Mouse (Mus musculus) stomach, embryonic 14.5 days (tissue): ENCODE data around the gene Stim1. TPM values are rescaled to one million over a fixed set of nuclear protein-coding genes. Genes with fewer than 3 reads are reported as not detected.
A peak's percentile ranks its signal among the peaks of the same experiment; 100 is the strongest.

ENCODE experiments used
- ATAC-seq: fragments of 200-750 bp; cut with Nextera tagmentation; 2 replicates; pipeline ENCODE4 v1.8.0; 2017; ENCODE audit warnings: low read depth, moderate TSS enrichment; ENCODE audit not compliant: insufficient number of reproducible peaks, insufficient read depth, low FRiP score
- H3K27ac ChIP-seq: fragments of 300-500 bp; sonication (generic); 2 replicates; pipeline ENCODE4 v1.5.1; 2014; ENCODE audit warnings: mild to moderate bottlenecking, low read length, moderate library complexity, mixed read lengths
- H3K27me3 ChIP-seq: fragments of 300-500 bp; sonication (generic); 2 replicates; pipeline ENCODE4 v1.6.1; 2014; ENCODE audit warnings: low read length, control low read depth, mixed read lengths; ENCODE audit not compliant: control insufficient read depth, insufficient read depth
- H3K36me3 ChIP-seq: fragments of 300-500 bp; sonication (generic); 2 replicates; pipeline ENCODE4 v1.6.1; 2014; ENCODE audit warnings: mild to moderate bottlenecking, control low read depth, low read length, moderate library complexity, mixed read lengths; ENCODE audit not compliant: control insufficient read depth, insufficient read depth
- H3K4me1 ChIP-seq: fragments of 300-500 bp; sonication (generic); 2 replicates; pipeline ENCODE4 v1.6.1; 2014; ENCODE audit warnings: low read length, control low read depth, mixed read lengths; ENCODE audit not compliant: control insufficient read depth, insufficient read depth
- H3K4me2 ChIP-seq: fragments of 300-500 bp; sonication (generic); replicated peaks from 2 replicates; pipeline ENCODE4 v1.6.1; 2014; ENCODE audit warnings: low read depth, low read length, control low read depth
- H3K4me3 ChIP-seq: fragments of 300-500 bp; sonication (generic); 2 replicates; pipeline ENCODE4 v1.5.1; 2014; ENCODE audit warnings: low read depth, low read length, control low read depth
- H3K9ac ChIP-seq: fragments of 300-500 bp; sonication (generic); replicated peaks from 2 replicates; pipeline ENCODE4 v1.6.1; 2014; ENCODE audit warnings: low read depth, mild to moderate bottlenecking, control low read depth, low read length, moderate library complexity, mixed read lengths
- H3K9me3 ChIP-seq: fragments of 300-500 bp; sonication (generic); 2 replicates; pipeline ENCODE4 v1.6.1; 2016; ENCODE audit warnings: low read depth, low read length, control low read depth; ENCODE audit not compliant: control insufficient read depth
- WGBS: fragments of 180-500 bp; shearing (Covaris S2); extraction: QIAGEN DNeasy Blood & Tissue Kit; methylation state at CpG from one replicate; pipeline ENCODE4 v1.1.7; 2014; 5-methylcytosine and 5-hydroxymethylcytosine counted together
- polyA plus RNA-seq: library from polyadenylated mRNA; unstranded; fragments of >200 nt; fragmentation: Nextera tagmentation; extraction: Ambion mirVana; gene quantifications from 2 replicates; pipeline ENCODE4 v1.2.1, GENCODE M21; 2014

Stim1 gene
- polyA plus RNA-seq, 1 experiment from 2014 or later: 24.9 TPM

- no peak overlapping the region for H3K4me3 ChIP-seq
- ATAC-seq: no peak
- H3K4me2 ChIP-seq: 0 out of 2 replicates have a peak overlapping the region, but pooled peaks have one; percentile 10
- H3K27ac ChIP-seq: 0 out of 2 replicates have a peak overlapping the region, but pooled peaks have one; percentile 10
- no peaks in the 10 kb centered on the region for H3K9me3 ChIP-seq
- no peaks in the 10 kb centered on the region; the same call in 1 of the 2 replicates for H3K36me3 ChIP-seq
- 0 out of 2 replicates have a peak overlapping the region, but pooled peaks have one; percentile 10 for H3K9ac ChIP-seq
- 17% methylated on average over 1 of the region's 1 CpGs for WGBS
- no peaks in the 10 kb centered on the region for H3K27me3 ChIP-seq
- peaks cover 36% of the 10 kb centered on the region for H3K4me1 ChIP-seq
These were observed 21.8 kb upstream of the Stim1 start for GRCm38 (mm10) chr7:102245775-102246174.

- Histone ChIP-seq H3K4me3 (no peak overlapping the region), H3K9ac (0 out of 2 replicates have a peak overlapping the region, but pooled peaks have one; percentile 21), H3K4me1 (peaks cover 36% of the 10 kb centered on the region), H3K27ac (0 out of 2 replicates have a peak overlapping the region, but pooled peaks have one; percentile 10), H3K36me3 (no peaks in the 10 kb centered on the region), H3K9me3 (no peaks in the 10 kb centered on the region), H3K4me2 (0 out of 2 replicates have a peak overlapping the region, but pooled peaks have one; percentile 10), H3K27me3 (no peaks in the 10 kb centered on the region)
- no peak for ATAC-seq
- 43% methylated on average over 6 of the region's 6 CpGs for WGBS
These were observed 21.3 kb upstream of the Stim1 start for GRCm38 (mm10) chr7:102246265-102246664.

- H3K27ac ChIP-seq: no peak overlapping the region
- no peaks in the 10 kb centered on the region for H3K9me3 ChIP-seq
- no peak for ATAC-seq
- no peaks in the 10 kb centered on the region for H3K36me3 ChIP-seq
- H3K4me3 ChIP-seq: no peak overlapping the region
- peaks cover 36% of the 10 kb centered on the region for H3K4me1 ChIP-seq
- peak overlapping the region; percentile 83 for H3K4me2 ChIP-seq
- WGBS: 61% methylated on average over 12 of the region's 12 CpGs
- no peaks in the 10 kb centered on the region for H3K27me3 ChIP-seq
- H3K9ac ChIP-seq: 0 out of 2 replicates have a peak overlapping the region, but pooled peaks have one; percentile 21
These were observed 20.4 kb upstream of the Stim1 start for GRCm38 (mm10) chr7:102246956-102247797.

GRCm38 (mm10) chr7:102248691-102249404 is 18.8 kb upstream of the Stim1 start:
- Histone ChIP-seq H3K27me3 (no peaks in the 10 kb centered on the region), H3K36me3 (no peaks in the 10 kb centered on the region), H3K27ac (peak overlapping the region; percentile 99; the same call in 1 of the 2 replicates), H3K4me1 (peaks cover 36% of the 10 kb centered on the region), H3K4me2 (peak overlapping the region; percentile 83), H3K9me3 (no peaks in the 10 kb centered on the region), H3K9ac (peak overlapping the region; percentile 88), H3K4me3 (peak overlapping the region; percentile 97)
- WGBS: 16% methylated on average over 16 of the region's 16 CpGs
- no peak for ATAC-seq

DNA sequence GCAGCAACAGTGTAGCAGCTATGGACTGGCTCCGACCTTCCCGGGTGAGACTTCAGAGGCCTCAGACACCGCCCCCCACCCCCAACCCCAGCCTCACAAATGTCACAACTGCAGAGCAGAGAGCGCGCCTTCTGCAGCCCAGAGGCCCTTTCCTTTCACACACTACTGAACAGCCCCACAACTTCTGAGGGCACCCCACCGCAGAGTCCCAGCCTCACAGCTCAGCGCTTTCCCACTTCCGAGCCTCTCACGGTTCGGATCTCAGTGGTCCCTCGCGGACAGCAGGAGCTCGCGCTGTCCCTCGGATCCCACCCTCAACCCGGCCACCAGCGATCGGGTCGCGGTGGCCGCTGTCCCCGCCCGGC is 18.1 kb upstream of the Stim1 start:
- no peaks in the 10 kb centered on the region for H3K27me3 ChIP-seq
- no peaks in the 10 kb centered on the region for H3K36me3 ChIP-seq
- H3K9ac ChIP-seq: peak overlapping the region; percentile 88
- peak; percentile 12 for ATAC-seq
- 0% methylated on average over 22 of the region's 23 CpGs for WGBS
- H3K4me3 ChIP-seq: peak overlapping the region; percentile 97
- peak overlapping the region; percentile 99 for H3K27ac ChIP-seq
- H3K4me1 ChIP-seq: peaks cover 36% of the 10 kb centered on the region
- H3K4me2 ChIP-seq: peak overlapping the region; percentile 83
- no peaks in the 10 kb centered on the region for H3K9me3 ChIP-seq

DNA sequence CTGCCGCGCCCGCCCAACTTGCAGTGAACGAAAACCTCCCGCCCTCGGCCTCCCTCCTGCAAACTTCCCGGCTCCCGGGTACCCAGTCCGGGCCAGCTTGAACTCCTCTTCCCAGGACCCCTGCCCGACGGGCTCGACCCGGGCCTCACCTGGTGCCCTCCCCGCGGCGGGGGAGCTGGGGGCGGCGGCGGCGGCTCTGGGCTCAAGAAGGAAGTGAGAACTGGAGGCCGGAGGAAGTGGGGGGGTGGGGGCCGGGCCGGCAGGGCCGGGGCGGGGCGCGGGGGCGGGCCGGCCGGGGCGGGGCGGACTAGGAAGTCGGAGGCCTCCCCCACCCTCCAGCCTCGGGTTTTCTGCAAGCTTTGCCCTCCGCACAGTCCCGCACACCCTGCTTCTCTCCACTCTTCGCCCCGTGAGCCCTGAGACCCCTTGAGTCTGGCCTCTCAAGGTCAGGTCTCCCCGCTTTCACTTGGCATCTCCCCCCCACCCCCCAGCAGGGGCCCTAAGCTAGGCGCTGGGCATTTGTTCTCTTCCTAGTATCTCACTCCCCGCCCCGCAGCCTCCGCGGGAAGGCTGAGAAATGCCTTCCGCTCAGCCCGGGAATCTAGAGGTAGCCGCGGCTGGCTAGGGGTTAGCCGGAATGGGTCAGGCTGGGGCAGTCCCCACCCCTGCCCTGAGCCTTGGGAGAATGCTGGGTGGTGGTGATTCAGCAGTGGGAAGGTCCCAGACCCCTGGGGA is 17.5 kb upstream of the Stim1 start:
- H3K27me3 ChIP-seq: no peaks in the 10 kb centered on the region
- peak overlapping the region; percentile 83 for H3K4me2 ChIP-seq
- H3K4me1 ChIP-seq: peaks cover 35% of the 10 kb centered on the region
- under 1% methylated on average over 43 of the region's 49 CpGs for WGBS
- no peaks in the 10 kb centered on the region for H3K9me3 ChIP-seq
- H3K27ac ChIP-seq: peak overlapping the region; percentile 99
- peak overlapping the region; percentile 88 for H3K9ac ChIP-seq
- peak; percentile 84 for ATAC-seq
- H3K4me3 ChIP-seq: peak overlapping the region; percentile 97
- no peaks in the 10 kb centered on the region for H3K36me3 ChIP-seq

DNA sequence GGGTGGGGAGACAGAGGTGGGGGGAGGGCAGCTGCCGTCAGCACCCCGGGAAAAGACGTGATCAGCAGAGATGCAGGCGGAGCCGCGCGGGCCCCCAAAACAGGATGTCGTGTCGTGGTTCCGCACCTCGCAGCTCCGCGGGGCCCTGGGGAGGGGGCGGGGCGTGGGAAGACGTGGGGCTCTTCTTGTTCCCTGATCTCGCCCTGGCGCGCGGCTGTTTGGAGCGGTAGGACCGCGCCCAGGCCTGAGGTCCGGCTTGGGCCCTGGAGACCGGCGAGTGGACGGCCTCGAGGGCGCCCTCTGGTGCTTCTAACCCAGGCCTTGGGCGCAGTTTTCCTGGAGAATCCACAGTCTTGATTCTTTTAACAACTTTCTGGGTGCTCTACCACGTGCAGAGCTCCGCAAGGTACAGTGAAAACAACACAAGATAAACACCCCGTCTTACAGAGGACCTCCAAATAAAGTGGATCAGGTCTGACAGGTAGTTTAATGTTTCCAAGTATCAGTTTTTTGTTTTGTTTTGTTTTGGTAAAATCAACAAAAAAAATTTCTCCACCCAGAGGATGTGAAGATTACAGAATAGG is 16.9 kb upstream of the Stim1 start:
- WGBS: under 1% methylated on average over 33 of the region's 33 CpGs
- peak overlapping the region; percentile 83 for H3K4me2 ChIP-seq
- H3K27ac ChIP-seq: peak overlapping the region; percentile 99
- no peaks in the 10 kb centered on the region for H3K36me3 ChIP-seq
- ATAC-seq: peak; percentile 78
- no peaks in the 10 kb centered on the region for H3K27me3 ChIP-seq
- H3K9me3 ChIP-seq: no peaks in the 10 kb centered on the region
- peak overlapping the region; percentile 88 for H3K9ac ChIP-seq
- peaks cover 29% of the 10 kb centered on the region for H3K4me1 ChIP-seq
- H3K4me3 ChIP-seq: peak overlapping the region; percentile 97
